Mouse (Mus musculus) adrenal gland, postnatal 0 days (tissue): ENCODE data around the gene Vmn1r33. TPM values are rescaled to one million over a fixed set of nuclear protein-coding genes. Genes with fewer than 3 reads are reported as not detected.

ENCODE experiments used
- polyA plus RNA-seq: library from polyadenylated mRNA; unstranded; fragments of >200 nt; fragmentation: Nextera tagmentation; extraction: Ambion mirVana; gene quantifications from 2 replicates; pipeline ENCODE4 v1.2.1, GENCODE M21; 2015

Gene Vmn1r33
- not detected in 2 replicates for polyA plus RNA-seq

DNA sequence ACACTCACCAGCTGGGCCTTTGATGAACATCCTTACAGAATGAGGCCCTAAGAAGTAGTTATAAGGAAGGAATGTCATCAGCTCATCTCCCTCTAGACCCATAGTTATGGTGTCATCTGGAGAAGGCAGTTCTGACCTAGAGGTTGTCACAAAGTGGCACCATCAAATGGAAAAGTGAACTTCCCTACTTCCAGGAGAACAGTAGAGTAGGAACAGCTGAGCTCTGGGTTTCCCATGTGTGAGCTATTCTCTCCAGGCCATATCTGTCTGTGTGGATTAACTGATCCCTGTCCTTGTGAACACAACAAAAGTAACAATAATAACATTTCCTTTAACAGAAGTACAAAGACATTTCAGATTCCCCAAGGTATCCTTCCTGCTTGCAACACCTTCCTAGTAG lies at the start of gene Vmn1r33:
Gene Vmn1r33 (minus strand): TSS at position 101 of the 400 bp plus-strand sequence.

GRCm38 (mm10) chr6:66643779-66644178 lies 25.7 kb upstream of the Vmn1r33 start, which contains the start of gene Vmn1r34:
Vmn1r34 (minus strand) TSS chr6:66643879.

Other genes starting within 250 kb of the Vmn1r33 start
- gene Mad2l1, start 82.9 kb downstream of the Vmn1r33 start, polyA plus RNA-seq, result 59.3 and 62.5 TPM in 2 replicates
- not detected in 2 replicates for gene Vmn1r32, start 58.2 kb downstream of the Vmn1r33 start, polyA plus RNA-seq
- gene Vmn1r34, start 25.6 kb upstream of the Vmn1r33 start, polyA plus RNA-seq, result not detected in 2 replicates
- not detected in 2 replicates for gene Vmn1r35, start 67.6 kb upstream of the Vmn1r33 start, polyA plus RNA-seq
- gene Vmn1r36, start 100.9 kb upstream of the Vmn1r33 start, polyA plus RNA-seq, result not detected in 2 replicates
- not detected in 2 replicates for gene Vmn1r37, start 111.1 kb upstream of the Vmn1r33 start, polyA plus RNA-seq
- gene Vmn1r38, start 164.3 kb upstream of the Vmn1r33 start, polyA plus RNA-seq, result not detected in 2 replicates
- gene Vmn1r39, start 192.3 kb upstream of the Vmn1r33 start, polyA plus RNA-seq, result not detected in 2 replicates